ENCODE assay signal across 27 mouse cellular contexts in the genomic region with DNA sequence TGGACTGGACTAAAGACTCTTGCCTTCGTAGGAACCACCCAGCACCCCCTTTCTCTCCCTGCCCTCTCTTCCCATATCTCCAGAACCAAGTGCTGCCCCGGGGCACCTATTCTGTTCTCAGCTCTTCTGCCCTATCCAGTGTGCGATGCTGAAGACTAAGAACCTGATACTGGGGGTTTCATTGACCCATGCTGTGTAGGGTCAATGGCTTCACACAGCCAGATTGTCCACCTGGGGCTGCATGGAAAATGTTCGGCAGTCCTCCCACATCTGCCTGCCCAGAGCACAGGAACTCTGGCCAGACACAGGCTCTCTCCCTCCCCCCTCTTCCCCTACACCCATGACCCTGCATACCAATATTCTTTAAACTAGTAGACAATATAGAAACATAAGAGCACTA.
"Had no signal": no experiment of that assay in that cellular context is flagged by ENCODE, and none has a peak within 500 bp of the region (broad histone marks: within the 10 kb centered on the region; RNA-seq: fewer than 3 reads in every experiment).

No protein-coding gene starts in this region.

- H3K9ac ChIP-seq: heart, embryonic 12.5 days; hindbrain, embryonic 12.5 days; hindbrain, embryonic 14.5 days; intestine, embryonic 15.5 days; limb, embryonic 12.5 days; liver, embryonic 13.5 days; liver, embryonic 15.5 days; liver, postnatal 0 days had no signal

- H3K4me2 ChIP-seq: heart, embryonic 12.5 days; hindbrain, embryonic 12.5 days; hindbrain, embryonic 14.5 days; intestine, embryonic 15.5 days; limb, embryonic 12.5 days; liver, embryonic 11.5 days; liver, embryonic 13.5 days; liver, embryonic 15.5 days had no signal

- DNase-seq: gastrocnemius, adult 2 months; gastrocnemius, postnatal 10 days; gastrocnemius, postnatal 25 days; heart, adult 18-20 months; heart, postnatal 10 days; heart, postnatal 4 days; kidney, adult 18-20 months; kidney, postnatal 10 days; kidney, postnatal 25 days; liver; liver, embryonic 13.5 days; liver, postnatal 0 days had no signal

- H3K27me3 ChIP-seq: heart, embryonic 12.5 days; hindbrain, embryonic 12.5 days; intestine, embryonic 15.5 days; limb, embryonic 12.5 days; liver, embryonic 13.5 days; liver, embryonic 15.5 days had no signal

- H3K4me1 ChIP-seq: heart, embryonic 10.5 days; heart, embryonic 12.5 days; hindbrain, embryonic 10.5 days; hindbrain, embryonic 12.5 days; intestine, embryonic 15.5 days; limb, embryonic 10.5 days; limb, embryonic 12.5 days; liver, embryonic 13.5 days; liver, embryonic 15.5 days had no signal

- H3K4me3 ChIP-seq: gastrocnemius, adult 2 months; heart, embryonic 10.5 days; heart, embryonic 12.5 days; hindbrain, embryonic 10.5 days; hindbrain, embryonic 12.5 days; intestine, embryonic 15.5 days; layer of hippocampus, adult 2 months; left cerebral cortex, adult 2 months; limb, embryonic 10.5 days; limb, embryonic 12.5 days; liver, embryonic 13.5 days; liver, embryonic 15.5 days had no signal

- H3K36me3 ChIP-seq: heart, embryonic 10.5 days; heart, embryonic 12.5 days; hindbrain, embryonic 10.5 days; hindbrain, embryonic 12.5 days; intestine, embryonic 15.5 days; limb, embryonic 10.5 days; limb, embryonic 12.5 days; liver, embryonic 13.5 days; liver, embryonic 15.5 days had no signal

- H3K9me3 ChIP-seq: heart, embryonic 10.5 days; hindbrain, embryonic 12.5 days; intestine, embryonic 15.5 days; limb, embryonic 10.5 days; limb, embryonic 12.5 days; liver, embryonic 15.5 days had no signal

- ATAC-seq: hindbrain, embryonic 16.5 days; inflammation-experienced regulatory T-cells, adult 6 months; intestine, embryonic 15.5 days; intestine, postnatal 0 days; liver, postnatal 0 days had no signal

- H3K27ac ChIP-seq: gastrocnemius, adult 2 months; heart, embryonic 10.5 days; hindbrain, embryonic 10.5 days; hindbrain, embryonic 12.5 days; hindbrain, embryonic 14.5 days; intestine, embryonic 15.5 days; layer of hippocampus, adult 2 months; left cerebral cortex, adult 2 months; limb, embryonic 10.5 days; limb, embryonic 12.5 days; liver, embryonic 13.5 days; liver, embryonic 15.5 days had no signal
